Mouse (Mus musculus) thymus, adult 2 months (tissue): ENCODE measurements around the gene Itsn2.

Experiments used
- CTCF ChIP-seq: fragments of 200-500 bp; IDR thresholded peaks from 2 replicates; pipeline ENCODE4 v1.5.1; 2012; ENCODE audit warnings: mild to moderate bottlenecking, control low read depth, low read length, moderate library complexity, borderline replicate concordance; ENCODE audit not compliant: control insufficient read depth, poor library complexity, insufficient read depth; ENCODE audit errors: extremely low read depth
- POLR2A ChIP-seq: fragments of 200-500 bp; IDR thresholded peaks from 2 replicates; pipeline ENCODE4 v1.6.1; 2012; ENCODE audit warnings: mild to moderate bottlenecking, low read length, control low read depth, moderate library complexity; ENCODE audit not compliant: control insufficient read depth, poor library complexity, insufficient read depth; ENCODE audit errors: extremely low read depth

DNA sequence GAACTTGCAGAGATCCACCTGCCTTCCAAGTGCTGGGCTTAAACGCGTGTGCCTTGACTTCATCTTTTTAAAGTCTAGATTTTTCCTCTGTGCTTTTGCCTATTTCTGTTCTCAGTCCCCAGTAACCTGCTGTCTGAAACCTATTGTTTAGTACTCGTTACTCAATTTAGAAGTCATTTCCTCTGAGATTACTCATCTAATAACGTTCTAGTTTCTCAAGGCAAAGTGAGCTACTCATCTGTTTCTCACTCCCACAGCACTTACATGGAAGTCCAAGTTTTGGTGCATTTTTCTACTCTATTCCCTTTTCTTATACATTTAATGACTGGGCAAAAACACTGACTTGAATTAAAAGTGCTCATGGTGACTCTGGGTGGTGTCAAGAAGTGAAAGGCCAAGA lies 7.3 kb downstream of the Itsn2 start:
- TF ChIP-seq POLR2A (no peak), CTCF (no peak)
